Comparison of ENCODE assay signal across 8 mouse cellular contexts in the genomic region with DNA sequence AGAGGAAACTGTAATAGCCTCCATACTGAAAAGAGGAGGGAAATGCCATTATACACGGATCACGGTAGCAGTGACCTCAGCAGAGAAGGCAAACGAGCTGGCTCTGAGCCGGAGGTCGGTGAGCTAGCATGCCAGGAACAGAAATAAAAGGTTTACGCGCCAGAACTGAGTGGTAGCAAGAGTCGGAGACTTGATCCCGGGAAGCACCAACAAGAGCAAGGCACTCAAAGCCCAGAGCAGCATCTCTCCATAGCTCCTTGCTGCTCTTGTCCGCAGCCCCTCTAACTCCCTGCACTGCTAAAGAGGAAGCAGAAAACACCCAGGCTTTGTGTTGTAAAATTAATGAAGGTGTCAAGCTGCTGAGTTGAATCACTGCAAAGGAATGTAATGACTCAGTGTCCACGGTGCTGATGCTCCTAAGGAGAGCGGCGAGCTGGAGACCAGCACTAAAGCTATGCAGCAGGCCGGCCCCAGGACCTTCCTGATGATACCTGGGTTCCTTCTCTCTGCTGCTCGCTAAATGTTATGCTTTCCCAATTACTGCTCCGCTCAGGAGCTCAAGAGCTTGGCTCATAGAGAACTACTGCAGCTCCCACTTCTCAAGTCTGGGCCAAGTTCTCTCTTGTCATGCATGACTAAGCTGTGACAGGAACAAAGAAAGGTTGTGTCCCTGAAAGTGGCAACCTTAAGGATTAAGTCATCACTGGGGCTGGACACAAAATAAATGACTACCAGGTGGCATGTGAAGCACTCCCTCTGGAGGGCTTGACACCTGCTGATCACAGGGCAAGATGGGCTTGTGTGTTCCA. TPM values are rescaled to one million over a fixed set of nuclear protein-coding genes. Genes with fewer than 3 reads are reported as not detected.
DNase-seq lines count a peak whose midpoint lies in the region; TF ChIP-seq lines count a peak whose summit lies in the region.

No protein-coding gene starts in this region.

- H3K27ac ChIP-seq in left cerebral cortex, adult 2 months = no peak overlapping the region

- TF ChIP-seq CTCF in left cerebral cortex, adult 2 months (IDR thresholded peaks at IDR 0.05) = no peak

- no peak overlapping the region for H3K4me3 ChIP-seq in left cerebral cortex, adult 2 months

- intact Hi-C loops in left cerebral cortex, adult 2 months (cut with DNase I) = no loop called here

- DNase-seq in 416B (ENCODE audit: low read depth) (peak; percentile 24), adipocyte (ENCODE audit: low spot score) (peak; percentile 20)
- DNase-seq in heart, adult 8-10 months (ENCODE audit: low spot score) = peak; percentile 31
- DNase-seq in kidney, adult 9 months = peak; percentile 59
- DNase-seq in lung, postnatal 36 days = peak; percentile 48
- DNase-seq in T-cell, adult 2 months (ENCODE audit: low spot score) = no peak
- no peak for DNase-seq in cerebellum, adult 11-12 months
- no peak for DNase-seq in left cerebral cortex, adult 2 months (ENCODE audit: extremely low spot score in 1 of 2, low spot score in 2 of 2)

RNA-seq across cellular contexts. Expression of a gene that starts 50.1 kb away (rescaled TPM):
- total RNA-seq in heart, adult 8-10 months (2022) = 10 to 100 TPM; 22.9 to 27.2 (median 24.1) TPM
- total RNA-seq in left cerebral cortex, adult 2 months (2021) = 10 to 100 TPM; 49.3 to 50.4 TPM

RNA-seq across cellular contexts. Expression of a gene that starts 54.4 kb away (rescaled TPM):
- total RNA-seq in heart, adult 8-10 months (2022) = 10 to 100 TPM; 41.3 to 52.2 (median 46.7) TPM
- total RNA-seq in left cerebral cortex, adult 2 months (2021) = 10 to 100 TPM; 62.2 to 69.7 TPM

Comparison
In these comparisons a context has a peak if more than half of its experiments do, and no peak if none do; other contexts are left out.
1. DNase-seq: peak in 416B (single experiment), adipocyte (single experiment), heart, adult 8-10 months (single experiment), kidney, adult 9 months (single experiment) and lung, postnatal 36 days (single experiment); none in T-cell, adult 2 months (single experiment), cerebellum, adult 11-12 months (single experiment) and left cerebral cortex, adult 2 months (0 of 2).